Mouse (Mus musculus): ENCODE measurements around the gene H1f0. TPM values are rescaled to one million over a fixed set of nuclear protein-coding genes. Genes with fewer than 3 reads are reported as not detected.

H1f0 gene
- polyA plus RNA-seq, 1 experiment, result 197 TPM

DNA sequence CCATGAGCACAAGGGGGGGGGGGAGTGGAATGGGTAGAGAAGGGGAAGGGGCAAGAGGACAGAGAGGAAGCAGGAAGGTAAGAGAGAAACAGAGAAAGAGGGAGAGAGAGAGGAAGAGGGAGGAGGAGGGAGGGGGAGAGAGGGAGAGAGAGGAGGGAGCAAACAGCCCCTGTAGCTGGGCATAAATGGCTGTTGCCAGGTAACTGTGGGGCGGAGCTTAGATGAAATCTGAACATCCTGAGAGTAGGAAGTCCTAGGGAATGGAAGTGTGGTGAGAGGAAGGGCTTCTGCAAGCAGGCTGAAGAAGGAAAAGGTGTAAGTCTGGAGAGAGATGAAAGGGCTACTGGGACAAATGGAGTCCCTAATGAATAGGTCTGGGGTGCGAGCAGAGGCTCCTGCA, 38.0 kb downstream of the H1f0 start:
- no peak for DNase-seq
- H3K4me1 ChIP-seq (ENCODE audit: control insufficient read depth, insufficient read depth, low read length), result no peaks in the 10 kb centered on the region
- H3K4me3 ChIP-seq (replicated peaks; ENCODE audit: insufficient read depth, low read depth, low read length), result no peak overlapping the region
- WGBS, result 53% methylated on average over 2 of the region's 2 CpGs
- TF ChIP-seq POLR2A (IDR thresholded peaks at IDR 0.05; ENCODE audit: borderline replicate concordance, insufficient read depth, low read length) (no peak), CTCF (IDR thresholded peaks at IDR 0.05; ENCODE audit: borderline replicate concordance, insufficient read depth, low read depth, low read length) (no peak)
- no peak overlapping the region for H3K27ac ChIP-seq (ENCODE audit: insufficient read depth, low read length)
- no peaks in the 10 kb centered on the region for H3K27me3 ChIP-seq (ENCODE audit: control insufficient read depth, insufficient read depth, low read length)

DNA sequence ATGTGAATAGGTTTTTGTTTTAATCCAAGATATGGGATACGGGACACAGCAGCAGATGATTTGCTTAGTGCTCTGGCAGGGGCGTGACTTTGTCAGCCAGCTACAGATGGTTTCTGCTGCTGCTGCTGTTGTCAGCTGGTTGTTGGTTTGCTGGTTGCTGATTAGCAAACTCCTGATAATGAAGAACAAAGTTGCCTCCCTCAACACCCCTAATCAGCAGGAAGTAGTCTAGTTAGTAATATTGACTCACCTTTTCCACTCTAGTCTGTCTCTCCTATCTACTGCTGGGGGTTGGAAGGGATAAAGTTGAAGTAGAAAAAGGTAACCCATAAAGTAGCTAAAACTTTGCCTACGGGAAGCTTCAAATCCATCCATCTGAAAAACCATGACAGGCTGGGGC, 39.4 kb downstream of the H1f0 start:
- Histone ChIP-seq H3K4me3 (replicated peaks; ENCODE audit: insufficient read depth, low read depth, low read length) (no peak overlapping the region), H3K27ac (ENCODE audit: insufficient read depth, low read length) (no peak overlapping the region), H3K4me1 (ENCODE audit: control insufficient read depth, insufficient read depth, low read length) (no peaks in the 10 kb centered on the region), H3K27me3 (ENCODE audit: control insufficient read depth, insufficient read depth, low read length) (no peaks in the 10 kb centered on the region)
- TF ChIP-seq CTCF (IDR thresholded peaks at IDR 0.05; ENCODE audit: borderline replicate concordance, insufficient read depth, low read depth, low read length) (no peak), POLR2A (IDR thresholded peaks at IDR 0.05; ENCODE audit: borderline replicate concordance, insufficient read depth, low read length) (no peak)
- 84% methylated on average over 3 of the region's 3 CpGs for WGBS
- DNase-seq, result no peak

- H3K27me3 ChIP-seq (ENCODE audit: control insufficient read depth, insufficient read depth, low read length), result no peaks in the 10 kb centered on the region
Measured at GRCm38 (mm10) chr15:79068416-79068815, 40.2 kb downstream of the H1f0 start.

DNA sequence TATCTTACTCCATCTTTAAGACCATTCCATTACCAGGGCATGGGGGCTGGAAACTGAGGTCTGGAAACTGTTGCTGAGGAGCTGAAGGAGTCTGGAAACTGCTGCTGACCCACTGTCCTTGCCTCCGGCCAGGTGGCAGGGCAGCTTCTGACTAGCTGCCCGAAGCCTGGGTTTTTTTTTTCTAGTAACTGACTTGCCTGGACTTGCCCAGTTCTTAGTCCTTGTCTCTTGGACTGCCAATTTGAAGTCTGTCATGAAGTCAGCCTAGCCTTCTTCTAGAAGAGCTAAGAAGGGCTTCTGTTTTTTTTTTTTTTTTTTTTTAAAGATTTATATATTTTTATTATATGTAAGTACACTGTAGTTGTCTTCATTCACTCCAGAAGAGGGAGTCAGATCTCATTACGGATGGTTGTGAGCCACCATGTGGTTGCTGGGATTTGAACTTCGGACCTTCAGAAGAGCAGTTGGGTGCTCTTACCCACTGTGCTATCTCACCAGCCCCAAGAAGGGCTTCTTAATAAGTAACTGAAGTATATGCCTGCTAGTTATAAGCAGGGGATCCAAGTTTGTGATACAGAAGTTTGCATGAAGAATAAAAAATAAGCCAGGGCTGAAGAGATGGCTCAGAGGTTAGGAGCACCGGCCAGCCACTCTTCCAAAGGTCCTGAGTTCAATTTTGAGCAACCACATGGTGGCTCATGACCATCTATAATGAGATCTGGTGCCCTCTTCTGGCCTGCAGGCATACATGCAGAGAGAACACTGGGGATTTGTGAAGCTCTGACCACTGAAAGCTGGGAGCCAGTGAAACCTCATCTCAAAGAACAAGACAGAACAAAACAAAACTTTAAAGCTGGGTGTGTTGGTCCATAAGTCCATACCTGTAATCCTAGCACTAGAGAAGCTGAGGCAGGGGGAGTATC, 43.1 kb downstream of the H1f0 start:
- no peaks in the 10 kb centered on the region for H3K27me3 ChIP-seq (ENCODE audit: control insufficient read depth, insufficient read depth, low read length)
- DNase-seq, result peak; percentile 54 to 61
- H3K27ac ChIP-seq (ENCODE audit: insufficient read depth, low read length), result no peak overlapping the region
- TF ChIP-seq POLR2A (IDR thresholded peaks at IDR 0.05; ENCODE audit: borderline replicate concordance, insufficient read depth, low read length) (no peak), CTCF (IDR thresholded peaks at IDR 0.05; ENCODE audit: borderline replicate concordance, insufficient read depth, low read depth, low read length) (peak; percentile 76)
- 63% methylated on average over 5 of the region's 5 CpGs for WGBS
- no peak overlapping the region for H3K4me3 ChIP-seq (replicated peaks; ENCODE audit: insufficient read depth, low read depth, low read length)
- H3K4me1 ChIP-seq (ENCODE audit: control insufficient read depth, insufficient read depth, low read length), result peaks cover 7% of the 10 kb centered on the region

More at GRCm38 (mm10) chr15:79068416-79068815, 40.2 kb downstream of the H1f0 start:
- H3K4me1 ChIP-seq (ENCODE audit: control insufficient read depth, insufficient read depth, low read length), result no peaks in the 10 kb centered on the region
- DNase-seq, result no peak
- 77% methylated on average over 3 of the region's 3 CpGs for WGBS
- no peak overlapping the region for H3K4me3 ChIP-seq (replicated peaks; ENCODE audit: insufficient read depth, low read depth, low read length)
- TF ChIP-seq POLR2A (IDR thresholded peaks at IDR 0.05; ENCODE audit: borderline replicate concordance, insufficient read depth, low read length) (no peak), CTCF (IDR thresholded peaks at IDR 0.05; ENCODE audit: borderline replicate concordance, insufficient read depth, low read depth, low read length) (no peak)
- H3K27ac ChIP-seq (ENCODE audit: insufficient read depth, low read length), result no peak overlapping the region

- no peaks in the 10 kb centered on the region for H3K27me3 ChIP-seq (ENCODE audit: control insufficient read depth, insufficient read depth, low read length)
- no peak for DNase-seq
- no peak overlapping the region for H3K27ac ChIP-seq (ENCODE audit: insufficient read depth, low read length)
- no peak for TF ChIP-seq CTCF (IDR thresholded peaks at IDR 0.05; ENCODE audit: borderline replicate concordance, insufficient read depth, low read depth, low read length)
- peaks cover 13% of the 10 kb centered on the region for H3K4me1 ChIP-seq (ENCODE audit: control insufficient read depth, insufficient read depth, low read length)
- no peak overlapping the region for H3K4me3 ChIP-seq (replicated peaks; ENCODE audit: insufficient read depth, low read depth, low read length)
Measured at GRCm38 (mm10) chr15:79073752-79074151, 45.5 kb downstream of the H1f0 start.

GRCm38 (mm10) chr15:79074446-79074845, 46.2 kb downstream of the H1f0 start:
- H3K4me1 ChIP-seq (ENCODE audit: control insufficient read depth, insufficient read depth, low read length), result peaks cover 13% of the 10 kb centered on the region
- no peak for TF ChIP-seq POLR2A (IDR thresholded peaks at IDR 0.05; ENCODE audit: borderline replicate concordance, insufficient read depth, low read length)
- no peak for TF ChIP-seq CTCF (IDR thresholded peaks at IDR 0.05; ENCODE audit: borderline replicate concordance, insufficient read depth, low read depth, low read length)
- H3K4me3 ChIP-seq (replicated peaks; ENCODE audit: insufficient read depth, low read depth, low read length), result peak overlapping the region; percentile 100
- WGBS, result 39% methylated on average over 10 of the region's 10 CpGs
- DNase-seq, result no peak
- H3K27ac ChIP-seq (ENCODE audit: insufficient read depth, low read length), result peak overlapping the region; percentile 86; the same call in 1 of the 2 replicates
- no peaks in the 10 kb centered on the region for H3K27me3 ChIP-seq (ENCODE audit: control insufficient read depth, insufficient read depth, low read length)

DNA sequence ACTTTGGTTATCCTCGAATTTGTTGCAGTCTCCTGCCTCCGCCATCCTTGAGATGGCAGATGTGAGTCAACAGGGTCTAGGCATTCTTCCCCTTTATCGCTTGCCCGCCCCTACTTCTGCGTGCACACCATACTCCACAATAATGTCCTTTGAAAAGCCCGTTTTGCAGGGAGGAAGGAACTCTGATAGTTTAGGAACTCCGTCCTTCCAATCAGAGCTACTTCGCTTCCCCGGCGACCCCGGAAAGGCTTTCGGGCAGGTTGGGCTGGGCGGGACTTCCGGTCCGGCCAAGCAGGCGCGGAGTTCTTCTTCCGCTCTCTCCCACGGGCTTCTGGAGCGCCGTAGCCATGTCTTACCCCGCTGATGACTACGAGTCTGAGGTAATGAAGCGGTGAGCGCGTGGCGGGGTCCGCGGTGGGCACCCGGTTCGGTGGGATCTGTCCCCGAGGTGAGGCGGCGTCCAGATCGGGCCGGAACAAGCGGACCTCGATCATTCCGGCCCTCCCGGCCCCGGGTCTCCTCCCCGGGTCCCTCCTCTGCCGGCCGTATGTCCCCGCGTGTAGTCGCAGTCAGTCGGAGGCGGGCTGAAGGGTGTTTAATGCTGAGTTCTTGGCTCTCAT, 46.8 kb downstream of the H1f0 start, which contains the start of gene Eif3l:
TSS of gene Eif3l (plus strand) at position 267 of the 620 bp plus-strand sequence.
- no peak for TF ChIP-seq POLR2A (IDR thresholded peaks at IDR 0.05; ENCODE audit: borderline replicate concordance, insufficient read depth, low read length)
- H3K27ac ChIP-seq (ENCODE audit: insufficient read depth, low read length), result peak within 1 kb of the TSS; percentile 86
- H3K4me3 ChIP-seq (replicated peaks; ENCODE audit: insufficient read depth, low read depth, low read length), result peak within 1 kb of the TSS; percentile 100
- peak; percentile 87 for DNase-seq
- WGBS, result under 1% methylated on average over 49 of the region's 49 CpGs
- H3K4me1 ChIP-seq (ENCODE audit: control insufficient read depth, insufficient read depth, low read length), result peaks cover 13% of the 10 kb centered on the region
- H3K27me3 ChIP-seq (ENCODE audit: control insufficient read depth, insufficient read depth, low read length), result no peaks in the 10 kb centered on the region

All from cerebellum, adult 2 months (tissue).